Mouse (Mus musculus): Measurements from ENCODE around the gene Dmrt2. TPM values are rescaled to one million over a fixed set of nuclear protein-coding genes. Genes with fewer than 3 reads are reported as not detected.
A peak's percentile ranks its signal among the peaks of the same experiment; 100 is the strongest.

Dmrt2 gene
- polyA plus RNA-seq, 1 experiment from 2014 or later: 0.27 TPM

GRCm38 (mm10) chr19:25667836-25668235 is 4.4 kb upstream of the Dmrt2 start:
- Histone ChIP-seq H3K27ac (ENCODE audit: low read depth) (no peak overlapping the region), H3K9me3 (ENCODE audit: low read length) (no peaks in the 10 kb centered on the region), H3K36me3 (replicated peaks; ENCODE audit: insufficient read depth, low read length) (no peaks in the 10 kb centered on the region), H3K4me3 (ENCODE audit: low read depth, low read length) (no peak overlapping the region), H3K4me2 (ENCODE audit: low read depth, low read length) (no peak overlapping the region), H3K4me1 (ENCODE audit: insufficient read depth) (no peaks in the 10 kb centered on the region), H3K27me3 (ENCODE audit: insufficient read depth, low read length) (peaks cover 76% of the 10 kb centered on the region), H3K9ac (replicated peaks) (no peak overlapping the region)
- DNase-seq: no peak
- ATAC-seq: no peak
- WGBS (ENCODE audit: insufficient replicate concordance): 28% methylated on average over 4 of the region's 4 CpGs
- no peak for TF ChIP-seq EP300 (IDR thresholded peaks at IDR 0.05; ENCODE audit: low read depth)
- no peak for TF ChIP-seq CTCF (IDR thresholded peaks at IDR 0.05; ENCODE audit: low read depth)

- H3K9me3 ChIP-seq (ENCODE audit: low read length): no peaks in the 10 kb centered on the region
- H3K4me2 ChIP-seq (ENCODE audit: low read depth, low read length): no peak overlapping the region
- no peaks in the 10 kb centered on the region for H3K36me3 ChIP-seq (replicated peaks; ENCODE audit: insufficient read depth, low read length)
- peaks cover 6% of the 10 kb centered on the region; the same call in 1 of the 2 replicates for H3K4me1 ChIP-seq (ENCODE audit: insufficient read depth)
- ATAC-seq (no peak), DNase-seq (no peak)
- TF ChIP-seq EP300 (IDR thresholded peaks at IDR 0.05; ENCODE audit: low read depth): no peak
- TF ChIP-seq CTCF (IDR thresholded peaks at IDR 0.05; ENCODE audit: low read depth): no peak
- 6% methylated on average over 3 of the region's 3 CpGs for WGBS (ENCODE audit: insufficient replicate concordance)
- H3K4me3 ChIP-seq (ENCODE audit: low read depth, low read length): no peak overlapping the region
- H3K27me3 ChIP-seq (ENCODE audit: insufficient read depth, low read length): peaks cover 92% of the 10 kb centered on the region
- H3K9ac ChIP-seq (replicated peaks): no peak overlapping the region
- no peak overlapping the region for H3K27ac ChIP-seq (ENCODE audit: low read depth)
Observed at GRCm38 (mm10) chr19:25669593-25670248, 2.5 kb upstream of the Dmrt2 start.

DNA sequence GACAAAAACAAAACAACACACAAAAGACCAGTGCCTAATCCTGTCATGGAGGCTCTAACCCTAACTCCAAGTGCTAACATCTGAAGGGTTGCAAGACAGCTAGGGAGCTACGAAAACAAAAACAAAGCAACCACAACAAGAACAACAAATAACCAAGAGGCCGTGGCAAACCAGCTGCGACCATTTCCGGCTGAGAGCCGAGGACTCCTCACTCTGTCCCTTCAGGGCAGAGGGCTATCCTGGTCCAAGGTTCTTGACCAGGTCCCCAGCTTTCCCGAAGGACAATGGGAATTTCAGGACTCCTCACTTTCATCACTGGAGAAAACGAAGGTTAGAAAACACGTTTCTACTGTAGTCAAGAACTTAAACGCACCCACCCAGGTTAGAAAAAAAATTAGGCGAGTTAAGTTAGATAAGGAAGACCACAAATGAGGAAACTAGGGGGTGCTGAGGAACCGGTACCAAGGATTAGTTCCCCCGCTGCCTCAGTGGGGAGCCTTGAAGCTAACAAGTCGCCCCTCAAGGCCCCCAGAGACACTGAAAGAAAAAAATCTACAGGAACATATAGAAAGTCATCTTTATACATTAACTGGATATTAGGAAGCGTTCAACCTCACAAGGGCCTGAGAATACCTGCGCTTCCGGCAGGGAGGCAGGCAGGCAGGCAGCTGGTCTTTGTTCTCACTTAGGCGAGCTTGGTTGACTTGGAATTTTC is 1.5 kb upstream of the Dmrt2 start:
- WGBS (ENCODE audit: insufficient replicate concordance): 3% methylated on average over 17 of the region's 17 CpGs

GRCm38 (mm10) chr19:25671681-25672080 is 530 bp upstream of the Dmrt2 start:
- WGBS (ENCODE audit: insufficient replicate concordance): 1% methylated on average over 14 of the region's 14 CpGs
- TF ChIP-seq CTCF (IDR thresholded peaks at IDR 0.05; ENCODE audit: low read depth): no peak
- H3K27me3 ChIP-seq (ENCODE audit: insufficient read depth, low read length): peaks cover 90% of the 10 kb centered on the region

More for the DNA sequence above, 1.5 kb upstream of the Dmrt2 start:
- Histone ChIP-seq H3K27ac (ENCODE audit: low read depth) (no peak overlapping the region), H3K4me3 (ENCODE audit: low read depth, low read length) (no peak overlapping the region), H3K27me3 (ENCODE audit: insufficient read depth, low read length) (peaks cover 90% of the 10 kb centered on the region), H3K36me3 (replicated peaks; ENCODE audit: insufficient read depth, low read length) (no peaks in the 10 kb centered on the region), H3K4me2 (ENCODE audit: low read depth, low read length) (no peak overlapping the region), H3K9me3 (ENCODE audit: low read length) (no peaks in the 10 kb centered on the region), H3K9ac (replicated peaks) (no peak overlapping the region), H3K4me1 (ENCODE audit: insufficient read depth) (peaks cover 6% of the 10 kb centered on the region; the same call in 1 of the 2 replicates)
- no peak for DNase-seq
- ATAC-seq: no peak
- TF ChIP-seq CTCF (IDR thresholded peaks at IDR 0.05; ENCODE audit: low read depth): no peak
- no peak for TF ChIP-seq EP300 (IDR thresholded peaks at IDR 0.05; ENCODE audit: low read depth)

GRCm38 (mm10) chr19:25673224-25674055 is 1.2 kb downstream of the Dmrt2 start:
- H3K4me2 ChIP-seq (ENCODE audit: low read depth, low read length): peak overlapping the region; percentile 72

More at GRCm38 (mm10) chr19:25671681-25672080, 530 bp upstream of the Dmrt2 start:
- Histone ChIP-seq H3K4me2 (ENCODE audit: low read depth, low read length) (peak overlapping the region; percentile 72), H3K27ac (ENCODE audit: low read depth) (no peak overlapping the region), H3K9ac (replicated peaks) (no peak overlapping the region), H3K9me3 (ENCODE audit: low read length) (no peaks in the 10 kb centered on the region), H3K36me3 (replicated peaks; ENCODE audit: insufficient read depth, low read length) (no peaks in the 10 kb centered on the region), H3K4me3 (ENCODE audit: low read depth, low read length) (peak overlapping the region; percentile 49), H3K4me1 (ENCODE audit: insufficient read depth) (peaks cover 6% of the 10 kb centered on the region; the same call in 1 of the 2 replicates)
- no peak for DNase-seq
- peak; percentile 37; the same call in 1 of the 2 replicates for ATAC-seq

More at GRCm38 (mm10) chr19:25673224-25674055, 1.2 kb downstream of the Dmrt2 start:
- no peak overlapping the region for H3K27ac ChIP-seq (ENCODE audit: low read depth)
- peaks cover 79% of the 10 kb centered on the region for H3K27me3 ChIP-seq (ENCODE audit: insufficient read depth, low read length)
- 1% methylated on average over 53 of the region's 66 CpGs for WGBS (ENCODE audit: insufficient replicate concordance)
- TF ChIP-seq CTCF (IDR thresholded peaks at IDR 0.05; ENCODE audit: low read depth) (peak; percentile 30), EP300 (IDR thresholded peaks at IDR 0.05; ENCODE audit: low read depth) (no peak)
- H3K4me1 ChIP-seq (ENCODE audit: insufficient read depth): peaks cover 6% of the 10 kb centered on the region; the same call in 1 of the 2 replicates
- no peaks in the 10 kb centered on the region for H3K36me3 ChIP-seq (replicated peaks; ENCODE audit: insufficient read depth, low read length)
- H3K9me3 ChIP-seq (ENCODE audit: low read length): no peaks in the 10 kb centered on the region
- DNase-seq (peak; percentile 31), ATAC-seq (no peak)
- peak overlapping the region; percentile 17; the same call in 1 of the 2 replicates for H3K9ac ChIP-seq (replicated peaks)
- peak overlapping the region; percentile 44 for H3K4me3 ChIP-seq (ENCODE audit: low read depth, low read length)

All from liver, postnatal 0 days (tissue).